Mouse (Mus musculus): Measurements from ENCODE around the gene Mcoln1. TPM values are rescaled to one million over a fixed set of nuclear protein-coding genes. Genes with fewer than 3 reads are reported as not detected.

Gene Mcoln1
- total RNA-seq, 2 experiments from 2014 or later: 23.1 to 47.2 TPM

DNA sequence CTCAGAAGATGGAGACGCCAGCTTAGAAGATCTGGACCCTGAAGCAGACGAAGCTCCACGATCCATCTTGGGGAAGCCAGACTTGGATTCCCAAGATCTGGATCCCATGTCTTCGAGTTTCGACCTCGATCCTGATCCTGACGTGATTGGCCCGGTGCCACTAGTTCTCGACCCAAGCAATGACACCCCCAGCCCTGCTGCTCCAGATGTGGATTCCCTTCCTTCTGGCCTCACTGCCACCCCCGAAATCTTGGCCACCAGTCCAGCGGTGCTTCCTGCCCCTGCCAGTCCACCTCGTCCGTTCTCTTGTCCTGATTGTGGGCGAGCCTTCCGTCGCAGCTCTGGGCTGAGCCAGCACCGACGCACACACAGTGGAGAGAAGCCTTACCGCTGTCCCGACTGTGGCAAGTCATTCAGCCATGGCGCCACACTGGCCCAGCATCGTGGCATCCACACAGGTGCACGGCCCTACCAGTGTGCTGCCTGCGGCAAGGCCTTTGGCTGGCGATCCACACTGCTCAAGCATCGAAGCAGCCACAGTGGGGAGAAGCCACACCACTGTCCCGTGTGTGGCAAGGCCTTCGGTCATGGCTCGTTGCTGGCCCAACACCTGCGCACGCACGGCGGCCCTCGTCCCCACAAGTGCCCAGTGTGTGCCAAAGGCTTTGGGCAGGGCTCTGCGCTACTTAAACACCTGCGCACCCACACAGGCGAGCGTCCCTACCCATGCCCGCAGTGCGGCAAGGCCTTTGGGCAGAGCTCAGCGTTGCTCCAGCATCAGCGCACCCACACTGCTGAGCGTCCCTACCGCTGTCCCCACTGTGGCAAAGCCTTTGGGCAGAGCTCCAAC lies 4.5 kb upstream of the Mcoln1 start:
- no peak for ATAC-seq (replicated peaks; ENCODE audit: low FRiP score, low TSS enrichment, poor library complexity, severe bottlenecking)

DNA sequence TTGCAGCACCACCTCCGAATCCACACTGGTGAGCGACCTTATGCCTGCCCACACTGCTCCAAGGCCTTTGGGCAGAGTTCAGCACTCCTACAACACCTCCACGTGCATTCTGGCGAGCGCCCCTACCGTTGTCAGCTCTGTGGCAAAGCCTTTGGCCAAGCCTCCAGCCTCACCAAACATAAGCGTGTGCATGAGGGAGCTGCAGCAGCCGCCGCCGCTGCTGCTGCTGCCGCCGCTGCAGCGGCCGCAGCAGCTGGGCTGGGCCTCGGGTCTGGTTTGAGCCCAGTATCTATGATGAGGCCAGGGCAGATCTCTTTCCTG lies 3.9 kb upstream of the Mcoln1 start:
- no peak for ATAC-seq (replicated peaks; ENCODE audit: low FRiP score, low TSS enrichment, poor library complexity, severe bottlenecking)

DNA sequence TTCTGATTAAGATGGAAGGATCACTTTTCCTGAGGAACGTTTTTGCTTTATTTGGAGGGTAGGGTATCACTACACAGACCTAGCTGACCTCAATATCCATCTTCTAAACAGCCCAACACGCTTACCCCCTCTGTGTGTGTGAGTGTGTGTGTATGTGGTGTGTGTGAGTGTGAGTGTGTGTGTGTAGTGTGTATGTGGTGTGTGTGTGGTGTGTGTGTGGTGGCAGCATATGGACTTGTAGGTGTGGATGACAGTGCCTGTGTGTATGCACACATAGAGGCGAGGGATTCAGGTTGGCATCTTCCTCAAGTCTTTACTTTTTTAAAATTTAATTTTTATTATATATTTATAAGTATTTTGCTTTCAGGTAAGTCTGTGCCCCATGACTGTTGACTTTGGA lies 1.7 kb upstream of the Mcoln1 start:
- no peak for ATAC-seq (replicated peaks; ENCODE audit: low FRiP score, low TSS enrichment, poor library complexity, severe bottlenecking)

DNA sequence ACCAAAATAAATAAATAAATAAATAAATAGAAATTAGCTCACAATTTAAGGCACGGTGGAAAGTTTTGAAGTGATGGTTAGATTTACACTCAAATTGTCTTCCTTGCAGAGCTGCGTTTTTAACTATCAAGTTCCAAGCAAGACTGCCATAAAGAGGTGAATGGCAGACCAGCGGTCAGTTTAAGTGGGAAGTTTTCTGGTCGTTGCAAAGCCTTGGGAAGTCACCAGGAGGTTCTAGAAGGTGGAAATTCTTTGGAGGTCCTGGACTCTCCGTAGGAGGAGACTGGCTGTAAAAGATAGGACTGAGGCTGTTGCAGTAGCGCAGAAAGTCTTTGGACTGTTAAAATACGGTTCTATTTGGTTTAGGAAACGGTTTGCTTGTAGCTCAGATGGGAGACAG lies 506 bp upstream of the Mcoln1 start:
- peak; percentile 43 for ATAC-seq (replicated peaks; ENCODE audit: low FRiP score, low TSS enrichment, poor library complexity, severe bottlenecking)

DNA sequence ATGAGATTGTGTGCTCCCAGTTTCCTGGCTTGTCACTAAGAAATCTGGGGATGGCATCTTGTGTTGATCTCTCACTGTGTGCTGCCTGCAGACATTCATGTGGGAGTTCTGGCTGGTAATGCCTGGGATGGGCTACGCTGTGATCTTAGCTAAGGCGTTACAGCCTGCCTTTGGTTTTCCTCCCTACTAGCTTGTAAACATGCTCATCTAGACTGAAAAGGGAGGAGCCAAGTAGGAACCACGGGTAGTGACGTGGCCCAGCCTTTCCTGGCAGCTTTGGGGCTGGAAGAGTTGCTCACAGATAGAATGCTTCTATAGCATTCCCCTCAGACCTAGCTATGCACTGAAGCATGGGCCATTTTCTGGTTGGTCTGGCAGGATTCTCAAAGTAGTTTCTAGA lies 2.0 kb downstream of the Mcoln1 start:
- no peak for ATAC-seq (replicated peaks; ENCODE audit: low FRiP score, low TSS enrichment, poor library complexity, severe bottlenecking)

DNA sequence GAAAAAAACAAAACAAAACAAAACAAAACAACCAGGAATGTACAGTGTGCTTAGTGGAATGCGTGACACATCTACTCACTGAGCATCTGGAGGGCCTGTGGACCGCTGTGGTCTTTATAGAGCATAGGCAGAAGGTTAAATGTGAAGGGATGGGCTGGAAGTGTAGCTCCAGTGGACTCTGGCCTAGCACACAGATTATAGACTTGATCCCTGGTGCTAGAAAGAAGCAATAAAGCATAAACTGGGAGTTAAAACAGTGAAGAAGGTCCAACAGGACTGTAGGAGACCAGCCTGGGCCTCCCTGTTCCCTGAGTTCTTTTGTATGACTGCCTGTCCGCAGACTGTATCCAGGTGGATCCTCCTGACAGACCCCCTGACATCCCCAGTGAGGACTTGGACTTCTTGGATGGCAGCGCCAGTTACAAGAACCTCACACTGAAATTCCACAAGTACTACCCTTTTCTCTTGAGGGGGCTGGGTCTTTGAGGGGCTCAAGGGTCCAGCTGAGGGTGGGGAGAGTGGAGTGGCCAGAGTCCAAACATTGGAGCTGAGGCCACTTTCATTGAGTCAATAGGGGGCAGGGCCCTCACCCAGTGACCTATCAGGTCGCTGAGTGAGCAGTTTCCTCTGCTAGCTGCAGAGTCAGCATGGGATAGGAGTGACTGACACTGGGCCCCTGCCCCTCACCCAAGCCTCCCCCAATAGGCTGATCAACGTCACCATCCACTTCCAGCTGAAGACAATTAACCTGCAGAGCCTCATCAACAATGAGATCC lies 7.9 kb downstream of the Mcoln1 start:
- no peak for ATAC-seq (replicated peaks; ENCODE audit: low FRiP score, low TSS enrichment, poor library complexity, severe bottlenecking)

DNA sequence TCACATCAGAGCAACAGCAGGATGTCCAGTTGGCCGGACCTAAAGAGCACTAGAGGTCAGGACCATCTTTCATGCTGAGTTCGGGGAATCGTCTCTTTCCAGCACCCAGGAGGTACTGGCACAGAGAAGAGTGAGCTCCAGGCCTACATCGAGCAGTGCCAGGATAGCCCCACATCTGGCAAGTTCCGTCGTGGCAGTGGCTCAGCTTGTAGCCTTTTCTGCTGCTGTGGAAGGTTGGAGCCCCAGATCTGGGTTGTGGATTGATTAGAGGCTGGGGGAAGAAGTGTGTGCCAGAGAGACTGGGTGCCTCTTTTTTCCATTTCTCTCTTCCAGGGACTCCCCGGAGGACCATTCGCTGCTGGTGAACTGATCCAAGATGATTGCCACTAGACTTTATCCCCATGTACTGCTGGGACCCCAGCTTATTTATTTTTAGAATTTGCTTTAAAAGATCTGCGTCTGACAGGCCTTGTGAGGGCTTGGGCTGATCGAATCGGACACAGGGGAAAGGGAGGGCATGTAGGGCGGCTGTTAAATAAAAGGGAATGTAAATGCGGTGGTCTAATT lies 14.5 kb downstream of the Mcoln1 start:
- no peak for ATAC-seq (replicated peaks; ENCODE audit: low FRiP score, low TSS enrichment, poor library complexity, severe bottlenecking)

DNA sequence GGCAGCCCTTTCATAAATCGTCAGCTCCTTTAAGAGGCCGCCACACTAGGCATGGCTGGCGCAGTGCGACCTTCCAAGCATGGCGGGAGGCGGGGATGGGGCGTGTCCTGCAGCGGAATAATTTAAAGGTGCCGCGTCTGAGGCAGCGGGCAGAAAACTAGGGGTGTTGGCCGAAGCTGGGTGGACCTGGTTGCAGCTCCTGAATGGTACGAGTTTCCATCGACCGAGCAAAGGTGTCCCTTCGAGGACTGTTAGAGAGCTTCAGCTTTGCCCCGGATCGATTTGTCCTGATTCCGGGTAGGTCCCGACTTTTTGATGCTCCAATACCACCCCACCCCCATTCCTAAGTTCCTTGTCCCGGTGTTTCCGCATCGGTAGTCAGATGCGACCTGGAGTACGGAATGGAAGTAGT lies 15.0 kb downstream of the Mcoln1 start, which contains the start of gene Pnpla6:
Gene Pnpla6 (plus strand): TSS at position 125 of the 412 bp plus-strand sequence.
- peak; percentile 68 for ATAC-seq (replicated peaks; ENCODE audit: low FRiP score, low TSS enrichment, poor library complexity, severe bottlenecking)

DNA sequence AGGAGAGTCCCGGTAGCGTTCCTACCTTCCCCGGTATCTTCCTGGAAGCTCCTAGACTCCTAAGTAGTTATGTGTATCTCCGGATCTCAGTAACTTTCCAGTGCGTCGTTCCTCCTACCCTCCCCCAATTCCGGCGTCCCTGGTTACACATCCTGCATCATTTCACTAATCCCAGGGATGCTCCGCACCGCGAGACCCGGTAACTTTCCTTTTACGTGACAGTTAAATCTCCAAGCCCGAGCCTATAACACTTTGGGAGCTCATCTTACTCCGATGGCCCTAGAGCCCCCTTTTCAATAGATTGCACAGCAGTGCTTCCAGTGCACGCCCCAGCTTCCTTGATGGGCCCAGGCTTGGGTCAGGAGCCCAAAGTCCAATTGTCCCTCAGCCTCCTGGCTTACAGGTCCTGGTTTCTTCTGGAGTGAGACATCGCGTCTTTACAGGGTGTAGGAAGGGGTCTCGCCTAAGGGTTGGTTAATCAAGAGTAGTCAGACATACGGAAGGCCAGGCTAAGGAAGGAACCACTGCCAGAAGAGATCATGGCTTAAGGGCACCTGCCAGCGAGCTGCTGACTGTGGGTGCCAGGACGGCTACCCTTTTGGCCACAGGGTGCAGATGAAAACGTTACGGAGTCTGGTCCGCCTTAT lies 15.6 kb downstream of the Mcoln1 start:
- peak; percentile 58 for ATAC-seq (replicated peaks; ENCODE audit: low FRiP score, low TSS enrichment, poor library complexity, severe bottlenecking)

DNA sequence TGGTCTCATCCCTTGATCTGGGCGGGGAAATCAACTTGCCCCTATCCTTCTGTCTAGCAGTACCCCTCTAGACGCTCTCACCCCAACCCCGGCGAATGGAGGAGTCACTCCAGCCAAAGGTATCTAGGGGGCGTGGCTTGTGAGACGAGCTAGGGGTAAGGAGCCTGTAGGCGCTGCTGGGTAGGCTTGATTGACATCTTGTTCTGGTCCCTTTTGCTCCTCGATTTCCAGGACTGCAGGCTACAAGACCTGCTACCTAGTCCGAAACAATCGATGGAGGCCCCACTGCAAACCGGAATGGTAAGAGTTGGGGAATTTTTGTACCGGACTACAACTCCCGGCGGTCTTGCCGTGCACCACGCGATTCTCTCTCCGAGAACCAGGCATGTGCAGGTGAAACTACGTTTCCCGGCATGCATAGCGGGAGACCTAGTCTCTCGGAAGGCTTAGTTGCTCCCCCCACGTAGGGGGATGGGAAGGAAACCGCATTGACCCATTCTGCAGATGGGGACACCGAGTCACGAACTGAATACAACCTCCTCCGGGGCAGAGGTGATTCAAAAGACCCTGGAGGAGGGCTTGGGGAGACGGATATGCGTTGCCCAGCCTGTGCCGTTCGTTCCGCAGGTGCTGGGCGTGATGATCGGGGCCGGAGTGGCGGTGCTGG lies 16.3 kb downstream of the Mcoln1 start:
- peak; percentile 80 for ATAC-seq (replicated peaks; ENCODE audit: low FRiP score, low TSS enrichment, poor library complexity, severe bottlenecking)

DNA sequence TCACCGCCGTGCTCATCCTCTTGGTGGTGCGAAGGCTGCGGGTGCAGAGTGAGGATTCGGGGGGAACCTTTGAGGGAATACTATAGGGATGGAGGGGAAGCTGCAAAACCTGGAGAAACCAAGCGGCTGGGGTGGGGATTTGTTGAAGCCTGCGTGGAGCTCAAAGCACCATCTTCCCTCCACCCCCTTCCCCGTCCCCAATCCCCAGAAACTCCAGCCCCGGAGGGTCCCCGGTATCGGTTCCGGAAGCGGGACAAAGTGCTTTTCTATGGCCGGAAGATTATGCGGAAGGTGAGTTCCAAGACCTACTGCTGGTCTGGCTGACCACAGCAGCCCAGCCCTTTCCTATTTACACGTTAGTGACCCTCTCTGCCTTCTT lies 16.8 kb downstream of the Mcoln1 start:
- no peak for ATAC-seq (replicated peaks; ENCODE audit: low FRiP score, low TSS enrichment, poor library complexity, severe bottlenecking)

DNA sequence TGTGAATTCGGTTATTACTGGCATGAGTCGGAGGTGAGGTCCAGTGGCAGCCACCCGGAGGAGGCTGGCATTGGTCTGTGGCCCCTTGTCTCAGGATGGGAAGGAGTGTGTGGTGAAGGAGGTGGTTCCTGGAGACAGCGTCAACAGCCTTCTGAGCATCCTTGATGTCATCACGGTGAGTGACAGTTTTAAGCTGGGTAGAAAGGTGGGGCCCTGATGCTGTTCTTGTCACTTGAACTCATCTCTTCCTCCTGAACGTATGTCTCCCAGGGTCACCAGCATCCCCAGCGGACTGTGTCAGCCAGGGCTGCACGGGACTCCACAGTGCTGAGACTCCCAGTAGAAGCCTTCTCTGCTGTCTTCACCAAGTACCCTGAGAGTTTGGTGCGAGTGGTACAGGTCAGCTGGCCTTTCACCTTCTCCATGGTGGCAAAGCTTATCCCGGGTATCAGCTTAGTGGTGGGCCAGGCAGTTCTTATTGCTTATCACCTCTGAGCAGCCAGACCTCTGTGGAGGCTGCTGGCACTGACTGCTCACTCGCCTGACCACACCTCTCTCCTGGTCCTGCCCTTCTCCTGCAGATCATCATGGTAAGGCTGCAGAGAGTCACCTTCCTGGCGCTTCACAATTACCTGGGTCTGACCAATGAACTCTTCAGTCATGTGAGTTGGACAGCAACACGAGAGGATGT lies 21.9 kb downstream of the Mcoln1 start:
- peak; percentile 95 for ATAC-seq (replicated peaks; ENCODE audit: low FRiP score, low TSS enrichment, poor library complexity, severe bottlenecking)

DNA sequence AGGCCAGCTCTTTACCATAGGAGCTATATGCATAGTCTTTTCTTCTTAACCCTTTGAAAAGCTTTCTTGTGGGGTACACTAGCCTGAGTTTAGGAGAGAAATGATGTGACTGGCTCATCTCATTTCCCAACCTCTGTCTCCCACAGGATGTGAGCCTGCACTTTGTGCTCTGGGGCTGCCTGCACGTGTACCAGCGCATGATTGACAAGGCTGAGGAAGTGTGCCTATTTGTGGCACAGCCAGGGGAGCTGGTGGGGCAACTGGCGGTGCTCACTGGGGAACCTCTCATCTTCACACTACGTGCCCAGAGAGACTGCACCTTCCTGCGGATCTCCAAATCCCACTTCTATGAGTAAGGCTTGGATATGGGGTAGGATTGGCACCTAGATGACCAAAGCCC lies 30.6 kb downstream of the Mcoln1 start:
- no peak for ATAC-seq (replicated peaks; ENCODE audit: low FRiP score, low TSS enrichment, poor library complexity, severe bottlenecking)

DNA sequence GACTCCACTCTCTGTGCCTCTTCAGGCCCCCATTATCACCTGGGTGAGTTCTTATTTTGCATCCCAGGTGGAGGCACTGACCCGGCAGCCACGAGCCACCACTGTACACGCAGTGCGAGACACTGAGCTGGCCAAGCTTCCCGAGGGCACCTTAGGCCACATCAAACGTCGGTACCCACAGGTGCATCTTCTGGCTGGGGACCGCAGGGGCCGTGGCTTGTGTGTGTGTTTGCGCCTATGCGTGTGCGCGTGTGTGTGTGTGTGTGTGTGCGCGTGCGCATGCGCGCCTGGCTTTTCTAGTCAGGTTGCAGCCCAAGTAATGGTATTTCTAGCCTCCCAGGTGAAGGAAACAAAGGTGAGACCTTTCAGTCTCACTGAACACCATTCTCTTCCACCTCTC lies 31.7 kb downstream of the Mcoln1 start:
- no peak for ATAC-seq (replicated peaks; ENCODE audit: low FRiP score, low TSS enrichment, poor library complexity, severe bottlenecking)

DNA sequence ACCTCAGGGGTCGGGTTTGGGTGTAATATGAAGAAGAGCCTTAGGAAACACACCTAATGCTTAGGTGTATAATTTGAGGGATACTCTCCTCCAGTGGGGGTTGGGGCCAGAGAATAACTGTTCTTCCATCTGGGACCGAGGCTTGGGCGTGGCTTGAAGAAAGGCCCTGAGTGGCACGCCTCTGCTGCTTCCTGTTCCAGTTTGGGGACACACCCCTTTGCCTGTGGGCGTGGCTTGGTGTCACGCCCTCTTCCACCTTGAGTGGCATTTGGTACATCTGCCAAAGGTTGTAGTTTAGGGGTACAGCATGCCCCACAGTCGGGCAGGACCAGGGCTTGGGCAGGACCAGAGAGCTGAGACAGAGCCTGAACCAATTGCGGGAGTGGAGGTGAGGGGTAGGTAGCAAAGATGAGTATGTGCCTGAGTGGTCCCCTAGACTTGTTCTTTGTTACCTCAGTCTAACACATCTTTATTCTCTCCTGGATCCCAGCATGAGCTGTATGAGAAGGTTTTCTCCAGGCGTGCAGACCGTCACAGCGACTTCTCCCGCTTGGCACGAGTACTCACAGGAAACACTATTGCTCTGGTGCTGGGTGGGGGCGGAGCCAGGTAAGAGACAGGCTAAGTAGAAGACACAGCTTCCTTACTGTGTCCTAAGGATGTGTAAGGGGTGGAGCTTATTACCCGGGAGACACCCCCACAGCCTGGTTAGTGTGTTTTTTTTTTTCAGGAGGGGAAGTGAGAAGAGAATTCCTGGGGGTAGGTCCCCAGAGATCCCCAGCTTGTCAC lies 36.0 kb downstream of the Mcoln1 start:
- ATAC-seq (replicated peaks; ENCODE audit: low FRiP score, low TSS enrichment, poor library complexity, severe bottlenecking): peak; percentile 88

DNA sequence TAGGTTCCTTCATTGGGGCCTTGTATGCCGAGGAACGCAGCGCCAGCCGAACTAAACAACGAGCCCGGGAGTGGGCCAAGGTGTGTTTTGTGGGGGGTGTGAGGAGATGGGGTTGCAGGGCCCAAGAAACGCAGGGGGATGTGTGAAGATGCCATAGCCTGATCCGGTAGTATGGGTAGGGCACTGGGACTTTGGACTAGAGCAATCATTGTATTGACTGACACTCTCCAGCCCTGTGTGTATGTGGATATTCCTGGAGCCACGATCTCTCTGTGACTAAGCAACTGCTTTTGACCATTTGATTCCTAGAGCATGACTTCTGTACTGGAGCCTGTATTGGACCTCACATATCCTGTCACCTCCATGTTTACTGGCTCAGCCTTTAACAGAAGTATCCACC lies 36.7 kb downstream of the Mcoln1 start:
- no peak for ATAC-seq (replicated peaks; ENCODE audit: low FRiP score, low TSS enrichment, poor library complexity, severe bottlenecking)

DNA sequence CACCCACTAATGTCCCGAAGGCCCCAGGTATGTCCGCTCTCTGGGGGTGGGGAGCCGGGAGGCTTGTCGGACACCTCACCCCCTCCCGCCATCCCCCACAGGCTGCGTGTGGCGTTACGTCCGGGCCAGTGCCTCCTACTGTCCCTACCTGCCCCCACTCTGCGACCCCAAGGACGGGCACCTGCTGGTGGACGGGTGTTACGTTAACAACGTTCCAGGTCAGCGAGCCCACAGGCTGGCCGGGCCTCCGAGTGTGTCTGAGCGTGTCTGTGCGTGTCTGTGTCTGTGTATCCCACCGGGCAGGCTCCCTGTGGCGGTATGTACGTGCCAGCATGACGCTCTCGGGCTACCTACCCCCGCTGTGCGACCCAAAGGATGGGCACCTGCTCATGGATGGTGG lies 37.4 kb downstream of the Mcoln1 start:
- ATAC-seq (replicated peaks; ENCODE audit: low FRiP score, low TSS enrichment, poor library complexity, severe bottlenecking): no peak

DNA sequence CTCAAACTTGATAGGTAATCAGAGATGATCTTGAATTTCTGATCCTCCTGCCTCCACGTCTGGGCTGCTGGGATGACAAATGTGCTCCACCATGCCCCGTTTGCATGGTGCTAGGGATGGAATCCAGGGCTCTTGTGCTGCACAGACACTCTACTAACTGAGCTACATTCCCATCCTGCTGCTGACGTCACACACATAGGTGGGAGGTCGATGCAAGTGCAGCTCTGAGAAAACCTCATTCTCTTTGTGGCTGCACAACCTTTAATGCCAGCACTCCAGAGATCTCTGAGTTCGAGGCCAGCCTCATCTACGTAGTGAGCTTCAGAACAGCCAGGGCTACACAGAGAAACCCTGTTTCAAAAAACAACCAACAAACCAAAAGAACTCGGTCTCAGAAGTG lies 38.9 kb downstream of the Mcoln1 start:
- ATAC-seq (replicated peaks; ENCODE audit: low FRiP score, low TSS enrichment, poor library complexity, severe bottlenecking): no peak
